Mouse (Mus musculus) right cerebral cortex, adult 18-20 months (tissue): Measurements from ENCODE around the gene Pfkl.
"Not testable (repeated sequence)": the region's sequence is repeated elsewhere in the genome, so short reads cannot be mapped to it uniquely, and the experiment has no call there.

Source experiments
- DNase-seq: peaks from one replicate; pipeline ENCODE4 v3.0.0; 2022; ENCODE audit warnings: mixed read lengths

Pfkl gene

DNA sequence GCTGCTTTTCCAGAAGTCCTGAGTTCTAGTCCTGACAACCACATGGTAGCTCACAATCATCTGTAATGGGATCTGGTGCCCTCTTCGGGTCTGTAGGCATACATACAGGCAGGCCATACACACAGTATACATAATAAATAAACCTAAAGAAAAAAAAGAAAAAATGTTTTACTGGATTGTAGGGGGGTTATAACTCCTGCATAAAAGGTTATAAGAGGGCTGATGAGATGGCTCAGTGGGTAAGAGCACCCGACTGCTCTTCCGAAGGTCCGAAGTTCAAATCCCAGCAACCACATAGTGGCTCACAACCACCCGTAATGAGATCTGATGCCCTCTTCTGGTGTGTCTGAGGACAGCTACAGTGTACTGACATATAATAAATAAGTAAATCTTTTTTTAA, 1.2 kb upstream of the Pfkl start:
- not testable (repeated sequence) for DNase-seq

GRCm38 (mm10) chr10:78010335-78010734, 452 bp upstream of the Pfkl start:
- no peak for DNase-seq

DNA sequence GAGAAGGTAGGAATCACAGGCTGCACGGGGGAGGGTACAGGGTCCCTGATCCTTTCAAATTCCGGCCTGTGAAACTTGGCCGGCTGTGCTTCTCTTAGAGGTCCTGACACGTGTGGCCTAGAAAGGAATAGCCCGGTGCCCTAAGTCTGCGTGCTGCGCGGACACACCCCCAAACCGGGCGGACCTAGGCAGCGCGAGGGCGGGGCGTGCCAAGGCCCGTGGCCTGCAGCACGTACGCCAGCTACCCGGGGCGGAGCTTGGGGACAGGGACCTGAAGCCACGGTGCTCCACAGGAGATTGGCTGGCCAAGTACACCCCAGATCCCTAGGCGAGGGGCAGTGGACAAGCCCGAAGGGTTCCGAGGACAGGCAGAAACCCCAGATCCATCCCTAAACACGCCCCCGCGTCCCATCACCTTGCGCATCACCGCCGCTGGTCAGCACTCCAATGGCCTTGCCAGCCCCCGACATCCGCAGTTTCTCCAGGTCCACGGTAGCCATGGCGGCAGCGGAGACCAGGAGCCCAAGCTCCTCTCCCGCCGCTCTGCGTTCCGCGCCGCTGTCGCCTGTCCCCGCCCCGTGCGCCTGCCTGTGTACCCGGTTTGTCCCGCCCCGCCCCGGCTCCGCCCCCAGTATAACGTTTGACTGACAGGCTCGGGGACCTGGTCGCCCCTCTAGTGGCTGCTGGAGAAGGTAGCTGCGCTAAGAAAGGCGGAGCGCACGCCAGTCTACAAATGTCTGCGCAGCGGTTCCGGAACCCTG, 519 bp downstream of the Pfkl start:
- DNase-seq = peak; percentile 95

DNA sequence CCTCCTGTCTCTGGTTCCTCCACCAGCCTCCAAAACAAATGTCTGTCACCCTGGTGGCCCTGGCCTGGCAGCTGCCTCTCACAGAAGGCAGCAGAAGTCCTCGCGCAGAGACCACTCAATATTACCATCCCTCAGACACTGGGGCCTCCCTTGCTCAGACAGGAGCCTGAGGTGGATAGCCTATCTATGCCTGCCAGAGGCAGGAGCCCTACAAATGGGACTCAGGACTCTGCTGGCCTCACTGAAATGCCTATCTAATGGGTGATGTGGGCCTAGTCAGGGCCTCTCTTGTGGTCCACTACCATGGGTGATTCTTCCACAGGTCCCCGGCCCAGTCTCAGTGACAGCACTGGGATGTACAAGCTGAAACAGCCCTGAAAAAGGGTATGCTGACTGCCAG, 1.7 kb downstream of the Pfkl start:
- DNase-seq = no peak

DNA sequence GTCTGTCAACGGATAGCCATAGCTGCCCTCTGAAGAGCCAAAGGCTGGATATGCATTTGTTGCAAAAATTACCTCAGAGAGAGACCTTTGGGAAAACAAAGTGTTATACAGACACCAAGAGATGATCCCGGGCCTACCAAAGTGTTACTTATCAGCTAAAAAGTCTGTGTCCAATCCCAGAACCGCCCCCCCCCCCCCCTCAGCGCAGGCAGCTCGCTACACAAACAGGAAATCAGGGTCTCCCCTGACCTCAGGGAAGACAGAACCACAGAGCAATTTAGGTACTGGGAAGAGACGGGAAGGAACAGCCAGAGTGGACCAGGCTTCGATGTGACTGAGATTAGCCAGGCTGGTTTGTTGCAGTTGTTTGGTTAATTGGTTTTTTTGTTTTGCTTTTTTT, 2.7 kb downstream of the Pfkl start:
- DNase-seq = no peak

DNA sequence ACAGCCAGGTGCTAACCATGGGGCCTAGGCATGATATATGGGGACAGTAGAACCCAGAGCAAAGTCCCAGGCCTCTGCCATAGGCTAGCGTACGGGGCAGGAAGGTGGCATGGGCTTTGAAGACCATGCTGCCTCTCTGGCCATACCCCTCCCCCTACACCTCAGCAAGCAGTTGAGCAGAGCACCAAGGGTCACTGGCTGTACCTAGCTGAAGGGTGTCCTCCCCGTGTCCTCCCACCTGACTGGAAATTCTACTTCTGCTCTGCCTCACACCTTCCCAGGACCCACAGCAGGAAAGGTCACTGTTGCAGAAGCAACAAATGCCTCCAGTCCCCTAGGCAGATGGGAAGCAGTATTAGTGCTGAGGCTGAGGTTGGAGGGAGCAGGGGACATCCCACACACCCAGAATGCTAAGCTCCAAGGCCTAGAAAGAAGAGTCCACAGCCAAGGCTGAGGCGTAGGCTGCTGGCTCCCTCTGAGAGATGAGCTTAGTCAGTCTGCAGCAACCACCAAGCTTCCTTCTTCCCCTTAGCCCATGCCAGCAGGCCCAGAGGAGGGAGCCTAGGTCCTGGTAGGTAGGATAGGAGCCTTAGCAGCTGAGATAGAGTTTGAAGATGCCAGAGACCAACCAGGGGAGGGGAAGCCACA, 4.0 kb downstream of the Pfkl start:
- DNase-seq = peak; percentile 54

GRCm38 (mm10) chr10:78004479-78005100, 5.3 kb downstream of the Pfkl start:
- peak; percentile 78 for DNase-seq

DNA sequence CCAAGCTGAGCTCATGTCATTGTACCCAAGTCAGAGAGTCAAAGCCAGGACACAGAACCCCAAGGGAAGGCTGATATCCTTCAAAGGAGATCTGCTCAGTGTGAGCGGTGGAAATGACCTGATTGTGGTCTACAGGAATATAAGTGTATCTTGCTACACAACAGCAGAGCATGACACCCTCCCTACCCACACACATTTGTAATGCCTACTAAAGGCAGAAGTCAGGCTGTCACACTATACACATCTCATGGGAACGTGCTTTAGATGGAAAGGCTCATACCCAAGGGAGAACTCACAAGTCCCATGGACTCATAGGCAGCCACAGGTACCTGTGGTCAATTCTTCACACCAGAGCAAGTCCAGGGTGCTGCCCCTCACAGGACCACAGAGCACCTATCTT, 7.6 kb downstream of the Pfkl start:
- DNase-seq = no peak

DNA sequence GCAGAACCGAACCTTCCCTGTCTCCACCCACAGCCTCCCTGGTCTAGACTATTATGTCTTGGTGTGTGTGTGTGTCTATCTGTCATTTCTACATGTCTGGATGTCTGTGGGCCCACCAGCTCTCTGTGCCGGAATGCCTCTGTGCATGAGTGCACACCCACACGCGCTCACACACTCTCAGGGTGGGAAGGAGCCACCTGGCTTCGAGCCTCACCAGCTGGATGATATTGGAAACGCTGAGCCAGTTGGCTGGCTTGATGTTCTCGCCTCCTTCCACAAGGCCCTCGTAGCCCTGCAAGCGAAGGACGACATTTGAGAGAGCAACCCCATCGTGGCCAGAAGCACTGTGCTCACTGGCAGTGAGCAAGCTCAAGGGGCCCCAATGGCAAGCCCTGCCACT, 8.1 kb downstream of the Pfkl start:
- DNase-seq = peak; percentile 94

DNA sequence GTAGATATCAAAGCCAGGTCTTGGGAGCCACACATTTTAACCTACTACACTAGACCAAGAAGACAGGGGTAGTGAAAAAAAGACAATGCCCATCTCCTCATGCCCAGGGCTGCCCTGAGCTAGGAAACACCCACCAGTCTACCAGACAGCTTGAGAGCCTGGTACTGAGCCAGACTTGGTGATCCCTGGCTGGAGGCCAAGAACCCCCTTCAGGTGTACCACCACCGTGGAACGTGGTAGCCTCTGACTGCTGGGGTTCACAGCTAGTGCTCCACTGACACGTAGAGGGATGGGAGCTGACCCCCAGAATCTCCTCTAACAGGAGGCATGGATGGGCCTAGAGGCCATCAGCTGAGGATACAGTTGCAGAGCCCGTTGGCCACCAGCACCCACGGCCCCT, 9.7 kb downstream of the Pfkl start:
- no peak for DNase-seq

DNA sequence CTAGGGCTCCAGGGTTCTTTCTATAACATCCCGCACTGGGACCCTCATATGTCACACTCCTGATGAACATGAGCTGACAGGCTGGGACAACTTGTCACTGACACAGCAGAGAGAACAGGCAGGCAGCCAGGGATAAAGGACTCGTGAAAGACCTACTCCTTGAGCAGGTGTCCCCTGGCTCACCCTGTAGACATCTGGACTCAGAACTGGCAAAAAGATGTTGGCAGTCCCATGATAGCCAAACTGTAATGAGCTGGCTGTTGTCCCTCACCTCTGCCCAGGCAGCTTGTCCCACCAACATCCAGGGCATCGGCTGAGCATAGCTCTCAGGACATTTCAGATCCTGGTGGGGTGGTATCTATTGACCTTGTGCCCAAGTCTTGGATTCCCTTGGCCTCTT, 14.2 kb downstream of the Pfkl start:
- DNase-seq = no peak

DNA sequence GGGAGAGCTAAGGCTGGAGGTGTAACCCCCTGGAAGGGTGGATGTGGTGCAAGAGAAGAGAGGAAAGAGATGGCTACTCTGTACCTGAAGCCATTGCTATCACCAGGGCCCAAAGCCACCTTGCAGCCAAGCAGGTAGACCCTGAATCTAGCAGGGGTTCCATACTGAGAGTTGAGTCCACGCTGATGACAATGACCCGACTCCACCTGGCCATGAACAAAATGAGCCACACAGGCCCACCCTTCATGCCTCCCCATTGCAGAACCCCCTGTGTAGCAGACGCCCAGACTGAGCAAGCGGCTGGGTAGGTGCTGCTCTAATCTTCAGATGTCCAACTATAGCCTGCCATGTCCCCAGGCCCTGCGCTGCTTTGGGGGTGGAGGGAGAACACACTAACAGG, 24.1 kb downstream of the Pfkl start:
- DNase-seq = no peak

GRCm38 (mm10) chr10:77984660-77985059, 25.2 kb downstream of the Pfkl start:
- peak; percentile 77 for DNase-seq

DNA sequence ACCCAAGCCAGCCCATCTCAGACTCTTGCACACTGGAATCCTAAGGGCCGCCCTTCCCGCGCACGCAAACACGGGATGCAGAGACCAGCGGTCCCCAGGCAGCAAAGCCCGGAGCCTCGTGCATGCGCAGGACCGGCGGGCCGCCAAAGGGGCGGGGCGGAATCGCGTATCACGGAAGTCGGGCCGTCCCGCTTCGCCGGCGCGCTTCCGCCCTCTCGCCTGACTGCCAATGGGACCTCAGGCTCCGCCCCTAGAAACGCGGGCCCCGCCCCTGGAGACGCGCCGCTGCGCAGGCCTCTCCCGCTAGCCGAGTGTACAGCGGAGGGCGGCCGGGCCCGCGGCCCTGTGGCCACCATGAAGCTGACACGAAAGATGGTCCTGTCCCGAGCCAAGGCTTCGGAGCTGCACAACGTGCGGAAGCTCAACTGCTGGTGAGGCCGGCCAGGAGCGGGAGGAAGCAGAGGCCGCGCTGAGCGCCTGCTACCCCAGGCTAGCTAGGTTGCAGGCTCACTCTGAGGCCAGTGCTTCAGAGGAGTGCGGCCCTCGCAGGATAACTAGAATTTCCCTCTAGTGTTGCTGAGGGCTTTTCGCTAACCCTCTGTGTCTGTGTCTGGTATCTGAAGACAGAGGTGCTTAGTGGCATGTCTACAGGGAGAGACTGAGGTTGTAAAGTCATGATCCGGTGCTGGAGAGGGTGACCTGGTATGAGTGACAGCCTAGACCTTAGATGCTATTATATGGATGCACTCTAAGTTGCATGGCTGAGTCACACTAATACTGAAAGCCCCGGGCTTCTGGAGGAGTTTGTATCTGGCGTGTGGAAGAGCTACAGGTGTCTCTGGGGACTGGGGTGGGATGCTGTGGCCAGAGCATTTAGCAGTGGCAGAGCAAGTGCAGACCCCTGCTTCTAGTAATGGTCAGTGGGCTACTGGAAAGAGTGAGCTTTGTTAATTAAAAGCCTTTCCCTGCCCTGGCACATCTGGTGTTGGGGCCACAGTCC, 31.2 kb downstream of the Pfkl start, which contains the start of gene 1810043G02Rik:
TSS of gene 1810043G02Rik (plus strand) at position 174 of the 1,000 bp plus-strand sequence.
- peak; percentile 99 for DNase-seq

- no peak for DNase-seq
Observed at GRCm38 (mm10) chr10:77976458-77977150, 33.3 kb downstream of the Pfkl start.

- no peak for DNase-seq
Observed at GRCm38 (mm10) chr10:77975653-77976052, 34.2 kb downstream of the Pfkl start.

GRCm38 (mm10) chr10:77974811-77975210, 35.1 kb downstream of the Pfkl start:
- no peak for DNase-seq

GRCm38 (mm10) chr10:77974323-77974722, 35.6 kb downstream of the Pfkl start:
- DNase-seq = no peak

DNA sequence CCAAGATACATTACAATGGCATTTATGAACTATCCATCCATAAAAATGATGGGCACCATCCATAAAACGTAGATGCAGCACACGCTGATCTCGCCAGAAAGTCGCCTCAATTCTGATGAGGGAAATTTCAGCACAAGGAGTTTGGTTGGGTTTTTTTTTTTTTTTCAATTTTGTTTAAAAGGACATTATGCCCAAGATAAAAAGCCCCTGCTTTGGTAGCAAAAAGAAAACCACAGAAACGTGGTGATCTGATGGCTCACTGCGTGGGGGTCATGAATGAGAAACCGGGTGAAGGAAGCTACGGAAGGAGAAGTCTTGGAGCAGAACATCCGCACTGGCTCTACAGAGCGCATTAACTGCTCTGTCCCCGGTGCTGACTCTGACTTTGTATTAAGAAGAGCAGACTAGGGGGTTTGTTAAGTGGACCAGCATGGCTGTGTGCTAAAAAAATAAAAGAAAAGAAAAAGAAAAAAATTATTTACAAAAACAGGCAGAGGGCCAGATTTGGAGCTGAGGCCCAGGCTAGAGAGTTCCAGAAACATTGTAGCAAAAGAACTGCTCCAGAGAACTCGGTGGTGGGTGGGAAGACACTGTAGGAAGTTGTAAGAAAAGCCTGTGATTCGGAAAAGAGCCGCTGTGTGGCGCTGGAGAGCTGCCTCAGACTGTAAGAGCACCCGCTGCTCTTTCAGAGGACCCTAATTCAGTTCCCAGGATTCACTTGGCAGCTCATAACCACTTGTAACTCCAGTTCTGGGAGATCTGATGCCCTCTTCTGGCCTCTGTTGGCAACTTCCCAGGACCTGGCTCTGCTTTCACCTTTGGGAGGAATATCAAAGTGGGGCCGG, 38.0 kb downstream of the Pfkl start:
- DNase-seq = no peak

DNA sequence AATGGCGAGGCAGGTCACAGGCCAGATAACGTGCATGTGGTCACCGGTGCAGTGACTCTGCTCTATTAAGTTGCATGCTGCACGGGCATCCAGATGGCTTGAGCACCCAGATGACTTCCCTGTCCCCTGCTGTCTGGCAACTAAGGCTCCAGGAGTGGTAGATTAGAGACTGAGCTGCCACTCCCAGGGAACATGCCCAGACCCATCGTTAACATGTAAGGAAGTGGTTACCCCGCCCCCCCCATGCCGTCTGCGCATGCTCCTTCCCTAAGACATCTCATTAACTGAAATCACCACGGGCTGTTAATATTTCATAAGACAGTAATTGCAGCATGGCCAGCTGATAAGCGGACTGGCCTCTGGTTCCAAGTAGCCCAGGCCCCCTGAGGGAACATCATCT, 38.7 kb downstream of the Pfkl start:
- no peak for DNase-seq

- DNase-seq = no peak
Observed at GRCm38 (mm10) chr10:77970481-77970880, 39.4 kb downstream of the Pfkl start, which contains the start of gene Trpm2. Trpm2 (minus strand) TSS chr10:77970563.
